Mouse (Mus musculus): ENCODE measurements around the gene Il3. TPM values are rescaled to one million over a fixed set of nuclear protein-coding genes. Genes with fewer than 3 reads are reported as not detected.

Gene Il3
- polyA plus RNA-seq (2015; fragmentation: Nextera tagmentation; extraction: Ambion mirVana) = not detected in 2 replicates

GRCm38 (mm10) chr11:54267177-54267576 lies at the start of gene Il3:
Il3 (minus strand) TSS chr11:54267277.
- WGBS = 84% methylated on average over 6 of the region's 6 CpGs
- Histone ChIP-seq H3K27me3 (no peaks in the 10 kb centered on the region), H3K27ac (no peak within 1 kb of the TSS), H3K4me1 (replicated peaks) (no peaks in the 10 kb centered on the region), H3K4me2 (replicated peaks) (no peak within 1 kb of the TSS), H3K4me3 (replicated peaks) (no peak within 1 kb of the TSS), H3K9ac (replicated peaks) (no peak within 1 kb of the TSS), H3K36me3 (no peaks in the 10 kb centered on the region), H3K9me3 (no peaks in the 10 kb centered on the region)
- ATAC-seq = no peak

DNA sequence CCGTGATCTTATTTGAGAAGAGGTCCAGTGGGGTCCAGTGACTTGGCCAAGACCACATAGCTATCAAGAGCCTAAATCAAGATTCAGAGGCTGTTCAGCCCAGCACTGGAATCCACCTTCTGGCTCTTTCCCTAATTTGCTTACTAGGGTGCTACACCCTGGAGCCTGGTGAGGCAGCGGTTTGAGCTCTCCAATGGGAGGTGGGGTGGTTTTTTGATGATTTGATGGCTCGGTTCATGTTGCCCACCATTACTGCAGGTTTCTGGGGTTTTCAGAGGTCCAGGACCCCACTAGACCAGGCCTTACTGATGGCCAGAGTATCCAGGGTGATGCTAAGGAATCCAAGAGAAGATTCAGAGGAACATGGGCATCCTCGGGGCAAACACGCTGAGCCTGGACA lies 48.3 kb upstream of the Il3 start:
- Histone ChIP-seq H3K36me3 (peaks cover 10% of the 10 kb centered on the region), H3K27ac (no peak overlapping the region), H3K4me3 (replicated peaks) (no peak overlapping the region), H3K4me1 (replicated peaks) (peaks cover 52% of the 10 kb centered on the region), H3K4me2 (replicated peaks) (no peak overlapping the region), H3K9ac (replicated peaks) (no peak overlapping the region), H3K9me3 (no peaks in the 10 kb centered on the region), H3K27me3 (no peaks in the 10 kb centered on the region)
- ATAC-seq = no peak
- 87% methylated on average over 5 of the region's 5 CpGs for WGBS

DNA sequence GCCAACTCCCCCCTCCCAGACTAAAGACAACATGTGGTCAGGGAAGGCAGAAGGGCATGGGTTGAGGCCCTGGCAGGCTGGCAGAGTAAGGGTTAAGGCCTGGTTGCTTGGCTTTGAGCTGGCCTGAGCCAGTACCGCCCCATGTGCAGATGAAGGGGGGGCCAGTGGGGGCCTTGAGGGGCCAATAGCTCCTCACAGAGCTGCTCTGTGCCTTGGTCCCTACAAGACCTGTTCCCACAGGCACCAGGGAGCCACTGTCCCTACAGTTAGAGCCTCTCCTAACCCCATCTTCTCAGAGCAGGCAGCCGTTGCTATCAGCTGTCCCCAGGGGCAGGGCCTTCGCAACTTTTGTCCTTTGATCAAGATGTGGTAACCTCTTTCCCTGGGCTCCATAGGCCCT lies 47.7 kb upstream of the Il3 start:
- Histone ChIP-seq H3K9me3 (no peaks in the 10 kb centered on the region), H3K36me3 (peaks cover 5% of the 10 kb centered on the region; the same call in 1 of the 2 replicates), H3K4me1 (replicated peaks) (peaks cover 53% of the 10 kb centered on the region), H3K27me3 (no peaks in the 10 kb centered on the region), H3K27ac (no peak overlapping the region), H3K4me3 (replicated peaks) (no peak overlapping the region), H3K9ac (replicated peaks) (no peak overlapping the region), H3K4me2 (replicated peaks) (no peak overlapping the region)
- peak; percentile 59 for ATAC-seq
- WGBS = 7% methylated on average over 3 of the region's 3 CpGs

GRCm38 (mm10) chr11:54313391-54314360 lies 46.6 kb upstream of the Il3 start:
- no peaks in the 10 kb centered on the region for H3K27me3 ChIP-seq
- no peak overlapping the region for H3K9ac ChIP-seq (replicated peaks)
- no peak overlapping the region for H3K4me3 ChIP-seq (replicated peaks)
- 62% methylated on average over 7 of the region's 7 CpGs for WGBS
- H3K27ac ChIP-seq = peak overlapping the region; percentile 31; the same call in 1 of the 2 replicates
- H3K36me3 ChIP-seq = peaks cover 5% of the 10 kb centered on the region; the same call in 1 of the 2 replicates
- no peaks in the 10 kb centered on the region for H3K9me3 ChIP-seq
- H3K4me1 ChIP-seq (replicated peaks) = peaks cover 53% of the 10 kb centered on the region
- no peak overlapping the region for H3K4me2 ChIP-seq (replicated peaks)
- 0 out of 2 replicates have a peak, but pooled peaks have one; percentile 19 for ATAC-seq

GRCm38 (mm10) chr11:54312603-54313002 lies 45.5 kb upstream of the Il3 start:
- H3K4me1 ChIP-seq (replicated peaks) = peaks cover 53% of the 10 kb centered on the region
- no peak overlapping the region for H3K4me2 ChIP-seq (replicated peaks)
- H3K36me3 ChIP-seq = peaks cover 3% of the 10 kb centered on the region; the same call in 1 of the 2 replicates
- H3K27ac ChIP-seq = peak overlapping the region; percentile 77; the same call in 1 of the 2 replicates
- no peak for ATAC-seq
- H3K27me3 ChIP-seq = no peaks in the 10 kb centered on the region
- H3K9ac ChIP-seq (replicated peaks) = 0 out of 2 replicates have a peak overlapping the region, but pooled peaks have one; percentile 10
- 10% methylated on average over 1 of the region's 1 CpGs for WGBS
- H3K9me3 ChIP-seq = no peaks in the 10 kb centered on the region
- H3K4me3 ChIP-seq (replicated peaks) = no peak overlapping the region

DNA sequence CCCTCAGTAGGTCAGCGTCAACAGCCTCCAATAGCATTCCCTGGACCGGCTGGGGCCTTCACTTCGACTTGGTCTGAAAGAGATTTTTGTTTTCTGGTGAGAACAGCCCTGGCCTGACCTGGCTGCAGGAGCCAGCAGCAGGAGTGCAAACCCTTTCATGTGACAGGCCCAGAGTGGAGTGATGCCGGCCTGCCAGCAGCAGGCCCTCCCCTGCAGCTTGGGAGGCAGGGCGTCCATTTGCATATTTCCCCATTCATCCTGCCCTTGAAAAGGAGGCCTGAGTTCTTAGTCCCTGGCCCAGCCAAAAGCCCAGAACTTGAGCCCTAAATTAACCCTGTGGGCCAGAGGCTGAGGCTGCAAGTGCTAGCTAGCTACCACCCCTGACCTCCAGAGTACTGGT lies 44.9 kb upstream of the Il3 start:
- Histone ChIP-seq H3K27ac (peak overlapping the region; percentile 77), H3K4me2 (replicated peaks) (no peak overlapping the region), H3K4me1 (replicated peaks) (peaks cover 57% of the 10 kb centered on the region), H3K36me3 (peaks cover 3% of the 10 kb centered on the region; the same call in 1 of the 2 replicates), H3K9ac (replicated peaks) (peak overlapping the region; percentile 48; the same call in 1 of the 2 replicates), H3K27me3 (no peaks in the 10 kb centered on the region), H3K4me3 (replicated peaks) (no peak overlapping the region), H3K9me3 (no peaks in the 10 kb centered on the region)
- peak; percentile 74 for ATAC-seq
- under 1% methylated on average over 5 of the region's 5 CpGs for WGBS

DNA sequence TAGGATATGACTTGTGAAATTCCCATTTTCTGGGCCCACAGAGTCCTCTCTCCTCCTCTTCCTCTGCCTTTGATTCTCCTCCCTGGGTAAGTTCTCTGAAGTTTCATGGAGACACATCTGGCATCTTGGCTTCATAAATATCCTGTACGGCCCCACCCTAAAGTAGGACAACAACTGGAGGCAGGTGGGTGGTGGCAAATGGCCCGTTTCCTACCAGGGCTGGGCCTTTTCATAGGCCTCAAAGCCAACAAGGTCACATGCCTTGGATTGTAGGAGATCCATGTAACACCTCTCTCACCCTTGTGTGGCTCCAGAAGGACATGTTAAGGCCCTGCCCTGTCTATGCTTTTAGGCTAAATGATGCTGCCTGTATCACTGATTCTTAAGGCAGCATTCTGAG lies 43.5 kb upstream of the Il3 start:
- H3K4me2 ChIP-seq (replicated peaks) = no peak overlapping the region
- H3K9ac ChIP-seq (replicated peaks) = no peak overlapping the region
- no peak overlapping the region for H3K27ac ChIP-seq
- no peak overlapping the region for H3K4me3 ChIP-seq (replicated peaks)
- H3K27me3 ChIP-seq = no peaks in the 10 kb centered on the region
- H3K36me3 ChIP-seq = peaks cover 3% of the 10 kb centered on the region; the same call in 1 of the 2 replicates
- no peaks in the 10 kb centered on the region for H3K9me3 ChIP-seq
- no peak for ATAC-seq
- H3K4me1 ChIP-seq (replicated peaks) = peaks cover 72% of the 10 kb centered on the region
- WGBS = 83% methylated on average over 2 of the region's 2 CpGs

DNA sequence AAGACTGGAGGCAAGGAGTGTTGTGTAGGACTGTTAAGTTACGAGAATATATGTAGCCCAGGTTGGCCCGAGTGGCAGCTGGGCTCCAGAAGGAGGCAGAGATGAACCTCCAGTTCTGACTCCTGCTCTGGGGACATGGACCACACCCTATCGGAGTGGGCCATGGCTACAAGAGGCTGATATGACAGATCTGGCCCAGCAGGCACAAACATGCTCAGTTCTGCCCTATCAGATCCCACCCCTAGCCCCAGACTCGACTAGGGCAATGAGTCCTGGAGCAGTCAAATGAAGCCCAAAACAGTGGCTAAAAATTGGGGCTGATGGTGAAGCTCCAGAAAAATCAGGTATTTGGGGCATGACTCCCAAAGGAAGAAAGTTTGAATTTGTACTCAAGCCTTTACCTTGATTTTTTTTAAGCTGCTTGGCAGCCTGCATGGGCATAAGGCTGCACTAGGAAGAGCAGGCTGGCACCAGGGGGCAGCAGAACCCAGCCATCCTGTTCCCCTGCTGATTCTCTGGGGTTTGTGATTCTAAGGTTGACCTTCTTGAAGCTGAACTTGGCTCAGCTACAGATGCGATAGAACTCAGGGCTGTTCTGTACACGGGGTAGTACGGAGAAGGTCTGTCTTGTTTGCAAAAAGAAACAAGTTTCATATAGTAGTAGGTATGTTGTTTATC lies 40.2 kb upstream of the Il3 start:
- ATAC-seq = no peak
- H3K9ac ChIP-seq (replicated peaks) = no peak overlapping the region
- no peaks in the 10 kb centered on the region for H3K27me3 ChIP-seq
- H3K36me3 ChIP-seq = peaks cover 3% of the 10 kb centered on the region; the same call in 1 of the 2 replicates
- WGBS = 83% methylated on average over 7 of the region's 7 CpGs
- no peak overlapping the region for H3K27ac ChIP-seq
- no peak overlapping the region; the same call in 1 of the 2 replicates for H3K4me2 ChIP-seq (replicated peaks)
- no peaks in the 10 kb centered on the region for H3K9me3 ChIP-seq
- peaks cover 62% of the 10 kb centered on the region for H3K4me1 ChIP-seq (replicated peaks)
- H3K4me3 ChIP-seq (replicated peaks) = no peak overlapping the region

GRCm38 (mm10) chr11:54305331-54305730 lies 38.3 kb upstream of the Il3 start:
- Histone ChIP-seq H3K36me3 (no peaks in the 10 kb centered on the region), H3K27me3 (no peaks in the 10 kb centered on the region), H3K27ac (peak overlapping the region; percentile 42), H3K4me3 (replicated peaks) (peak overlapping the region; percentile 76), H3K9ac (replicated peaks) (peak overlapping the region; percentile 93), H3K4me1 (replicated peaks) (peaks cover 42% of the 10 kb centered on the region), H3K9me3 (no peaks in the 10 kb centered on the region), H3K4me2 (replicated peaks) (peak overlapping the region; percentile 82)
- WGBS = 55% methylated on average over 3 of the region's 3 CpGs
- ATAC-seq = no peak

DNA sequence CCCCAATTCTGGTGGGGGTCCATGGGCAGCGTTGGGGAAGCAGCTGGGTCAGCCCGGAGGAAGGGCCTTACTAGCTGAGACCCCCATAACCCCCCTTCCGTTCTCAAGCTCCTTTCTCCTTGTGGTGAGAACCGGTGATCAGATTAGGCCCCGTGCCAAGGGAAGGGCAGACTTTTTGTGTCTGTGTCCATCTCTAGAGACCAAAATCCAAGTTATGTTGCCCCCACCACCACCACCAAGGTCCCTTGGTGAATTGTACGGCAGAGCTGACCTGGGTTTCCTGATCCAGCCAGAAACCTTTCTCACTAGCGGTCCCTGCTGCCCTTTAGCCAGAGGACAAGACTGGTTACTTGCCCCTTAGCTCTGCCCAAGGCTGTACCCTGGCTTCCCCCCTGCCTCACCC lies 37.4 kb upstream of the Il3 start:
- peak overlapping the region; percentile 92 for H3K27ac ChIP-seq
- no peaks in the 10 kb centered on the region for H3K36me3 ChIP-seq
- peak overlapping the region; percentile 93 for H3K9ac ChIP-seq (replicated peaks)
- H3K4me2 ChIP-seq (replicated peaks) = peak overlapping the region; percentile 82
- peak overlapping the region; percentile 76 for H3K4me3 ChIP-seq (replicated peaks)
- no peaks in the 10 kb centered on the region for H3K27me3 ChIP-seq
- H3K4me1 ChIP-seq (replicated peaks) = peaks cover 41% of the 10 kb centered on the region
- peak; percentile 63 for ATAC-seq
- WGBS = 2% methylated on average over 7 of the region's 7 CpGs
- H3K9me3 ChIP-seq = no peaks in the 10 kb centered on the region

- Histone ChIP-seq H3K9ac (replicated peaks) (peak within 1 kb of the TSS; percentile 93), H3K4me1 (replicated peaks) (peaks cover 41% of the 10 kb centered on the region), H3K9me3 (no peaks in the 10 kb centered on the region), H3K27me3 (no peaks in the 10 kb centered on the region), H3K27ac (peak within 1 kb of the TSS; percentile 92), H3K4me3 (replicated peaks) (peak within 1 kb of the TSS; percentile 76), H3K4me2 (replicated peaks) (peak within 1 kb of the TSS; percentile 82), H3K36me3 (no peaks in the 10 kb centered on the region)
- peak; percentile 81 for ATAC-seq
- under 1% methylated on average over 56 of the region's 59 CpGs for WGBS
Observed at GRCm38 (mm10) chr11:54303728-54304470, 36.8 kb upstream of the Il3 start, which contains the start of gene Acsl6. Acsl6 (plus strand) TSS chr11:54303798.
